Mouse (Mus musculus) heart, postnatal 0 days (tissue): Measurements from ENCODE around the gene Ninj1.

Experiments
- CTCF ChIP-seq: IDR thresholded peaks from 2 replicates; pipeline ENCODE4 v1.5.1; 2016; ENCODE audit warnings: antibody characterized with exemption, control low read depth, low read depth
- EP300 ChIP-seq: IDR thresholded peaks from 2 replicates; pipeline ENCODE4 v1.6.1; 2016; ENCODE audit warnings: antibody characterized with exemption, low read depth

DNA sequence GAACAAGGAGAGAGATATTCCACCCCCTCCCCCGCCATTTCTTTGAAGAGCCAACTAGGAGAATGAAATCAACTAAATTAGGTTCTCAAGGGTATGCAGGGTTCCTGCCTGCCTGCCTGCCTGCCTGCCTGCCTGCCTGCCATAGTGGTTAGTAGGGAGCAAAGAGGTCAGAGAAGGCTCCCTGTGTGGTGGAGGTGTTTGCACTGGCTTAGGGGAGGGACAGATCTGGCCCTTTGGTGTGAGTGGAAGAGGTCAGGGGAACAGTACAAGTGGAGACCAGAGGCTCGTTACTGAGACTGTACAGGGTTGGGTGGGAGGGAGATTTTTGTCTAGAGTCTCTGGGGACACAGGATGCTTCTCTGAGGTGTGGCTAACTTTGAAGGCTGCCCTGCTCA is 1.7 kb downstream of the Ninj1 start:
- TF ChIP-seq CTCF (no peak), EP300 (no peak)
